Mouse (Mus musculus): ENCODE data around the gene Serinc5.
A peak's percentile ranks its signal among the peaks of the same experiment; 100 is the strongest.
"Not testable (repeated sequence)": the region's sequence is repeated elsewhere in the genome, so short reads cannot be mapped to it uniquely, and the experiment has no call there.

Gene Serinc5

GRCm38 (mm10) chr13:92610311-92611221, at the start of gene Serinc5:
Serinc5 (plus strand) TSS chr13:92611091.
- DNase-seq (ENCODE audit: low spot score): peak; percentile 98

- no peak for DNase-seq (ENCODE audit: low spot score)
These were observed 34.8 kb upstream of the Serinc5 start, which contains the start of gene Spz1 for GRCm38 (mm10) chr13:92576072-92576471. Spz1 (minus strand) TSS chr13:92576172.

- no peak for DNase-seq (ENCODE audit: low spot score)
These were observed 34.2 kb upstream of the Serinc5 start for GRCm38 (mm10) chr13:92576688-92577087.

- DNase-seq (ENCODE audit: low spot score): no peak
These were observed 32.7 kb upstream of the Serinc5 start for GRCm38 (mm10) chr13:92578210-92578609.

GRCm38 (mm10) chr13:92580220-92581043, 30.5 kb upstream of the Serinc5 start:
- DNase-seq (ENCODE audit: low spot score): peak; percentile 81

- no peak for DNase-seq (ENCODE audit: low spot score)
These were observed 26.7 kb upstream of the Serinc5 start for GRCm38 (mm10) chr13:92584094-92584717.

GRCm38 (mm10) chr13:92588704-92589103, 22.2 kb upstream of the Serinc5 start:
- no peak for DNase-seq (ENCODE audit: low spot score)

- DNase-seq (ENCODE audit: low spot score): no peak
These were observed 21.6 kb upstream of the Serinc5 start for GRCm38 (mm10) chr13:92589255-92589654.

GRCm38 (mm10) chr13:92591225-92591624, 19.7 kb upstream of the Serinc5 start:
- DNase-seq (ENCODE audit: low spot score): no peak

- DNase-seq (ENCODE audit: low spot score): no peak
These were observed 18.6 kb upstream of the Serinc5 start for GRCm38 (mm10) chr13:92592268-92592785.

GRCm38 (mm10) chr13:92592786-92593635, 17.9 kb upstream of the Serinc5 start:
- peak; percentile 27 for DNase-seq (ENCODE audit: low spot score)

GRCm38 (mm10) chr13:92593731-92594396, 17.0 kb upstream of the Serinc5 start:
- no peak for DNase-seq (ENCODE audit: low spot score)

- no peak for DNase-seq (ENCODE audit: low spot score)
These were observed 16.4 kb upstream of the Serinc5 start for GRCm38 (mm10) chr13:92594481-92594880.

GRCm38 (mm10) chr13:92594907-92595306, 16.0 kb upstream of the Serinc5 start:
- no peak for DNase-seq (ENCODE audit: low spot score)

GRCm38 (mm10) chr13:92595424-92595823, 15.5 kb upstream of the Serinc5 start:
- DNase-seq (ENCODE audit: low spot score): no peak

- not testable (repeated sequence) for DNase-seq (ENCODE audit: low spot score)
These were observed 5.6 kb upstream of the Serinc5 start for GRCm38 (mm10) chr13:92605306-92605705.

- no peak for DNase-seq (ENCODE audit: low spot score)
These were observed 1.2 kb upstream of the Serinc5 start for GRCm38 (mm10) chr13:92609486-92610310.

GRCm38 (mm10) chr13:92611254-92611784, 428 bp downstream of the Serinc5 start:
- DNase-seq (ENCODE audit: low spot score): peak; percentile 55

- DNase-seq (ENCODE audit: low spot score): no peak
These were observed 1.0 kb downstream of the Serinc5 start for GRCm38 (mm10) chr13:92611917-92612316.

Data from retina, embryonic 14.5 days (tissue).